ENCODE assay signal across 8 mouse cellular contexts in the genomic region with DNA sequence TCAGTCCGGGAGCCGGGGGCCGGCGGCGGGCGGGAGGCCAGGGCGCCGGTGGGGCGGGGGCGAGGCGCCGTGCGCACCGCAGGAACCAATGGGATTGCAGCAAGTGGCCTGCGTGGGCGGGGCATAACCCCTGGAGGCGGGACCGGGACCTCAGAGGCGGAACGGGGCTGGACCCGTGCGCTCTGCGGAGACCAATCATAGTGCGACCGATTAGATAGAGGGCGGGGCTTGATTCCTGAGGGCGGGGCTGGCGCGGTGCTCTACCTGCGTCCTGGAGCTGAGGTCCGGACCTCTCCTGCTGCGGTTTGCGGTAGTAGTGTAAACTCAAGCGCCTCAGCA. TPM values are rescaled to one million over a fixed set of nuclear protein-coding genes. Genes with fewer than 3 reads are reported as not detected.
DNase-seq lines count a peak whose midpoint lies in the region; ATAC-seq and TF ChIP-seq lines count a peak whose summit lies in the region.

Tmem50b (minus strand) TSS at position 129 of the 339 bp plus-strand sequence.

- H3K27ac ChIP-seq in hindbrain, embryonic 10.5 days, result peak within 1 kb of the TSS; percentile 85
- H3K27ac ChIP-seq in lung, postnatal 0 days (ENCODE audit: low read length), result peak within 1 kb of the TSS; percentile 90

- H3K36me3 ChIP-seq in hindbrain, embryonic 10.5 days, result peaks cover 5% of the 10 kb centered on the region; the same call in 1 of the 2 replicates
- H3K36me3 ChIP-seq in lung, postnatal 0 days (ENCODE audit: insufficient read depth, low read length), result no peaks in the 10 kb centered on the region

- TF ChIP-seq CTCF in lung, postnatal 0 days (IDR thresholded peaks at IDR 0.05), result no peak

- TF ChIP-seq EP300 in lung, postnatal 0 days (IDR thresholded peaks at IDR 0.05), result no peak

- peak; percentile 96 for DNase-seq in MN1 (ENCODE audit: low spot score)
- peak; percentile 99 for DNase-seq in cerebellum, adult 9-10 months
- peak; percentile 98 for DNase-seq in hindbrain, embryonic 10.5 days (ENCODE audit: low spot score)
- DNase-seq in layer of hippocampus, adult 9-11 months, result peak; percentile 99
- peak; percentile 98 for DNase-seq in lung, postnatal 0 days (ENCODE audit: low spot score)
- peak; percentile 96 for DNase-seq in ovary, postnatal 14 days (ENCODE audit: low spot score)
- DNase-seq in thymus, postnatal 14 days, result peak; percentile 100

- H3K4me3 ChIP-seq in hindbrain, embryonic 10.5 days, result peak within 1 kb of the TSS; percentile 80
- peak within 1 kb of the TSS; percentile 86 for H3K4me3 ChIP-seq in lung, postnatal 0 days (ENCODE audit: low read depth, low read length)

- peaks cover 39% of the 10 kb centered on the region for H3K27me3 ChIP-seq in hindbrain, embryonic 10.5 days (ENCODE audit: insufficient read depth, poor library complexity, severe bottlenecking)
- H3K27me3 ChIP-seq in lung, postnatal 0 days (replicated peaks; ENCODE audit: insufficient read depth, low read length), result no peaks in the 10 kb centered on the region

- under 1% methylated on average over 34 of the region's 34 CpGs for WGBS in hindbrain, embryonic 10.5 days
- under 1% methylated on average over 27 of the region's 34 CpGs for WGBS in lung, postnatal 0 days

- H3K9me3 ChIP-seq in hindbrain, embryonic 10.5 days, result no peaks in the 10 kb centered on the region
- no peaks in the 10 kb centered on the region for H3K9me3 ChIP-seq in lung, postnatal 0 days (ENCODE audit: low read length)

- peak within 1 kb of the TSS; percentile 92 for H3K4me2 ChIP-seq in lung, postnatal 0 days (replicated peaks; ENCODE audit: low read depth, low read length)

- ATAC-seq in frontal cortex, adult (ENCODE audit: low TSS enrichment), result peak; percentile 91
- peak; percentile 98 for ATAC-seq in lung, postnatal 0 days

- H3K4me1 ChIP-seq in hindbrain, embryonic 10.5 days (replicated peaks), result peaks cover 12% of the 10 kb centered on the region
- 0 out of 2 replicates have a peak, but pooled peaks cover 8% of the 10 kb centered on the region for H3K4me1 ChIP-seq in lung, postnatal 0 days (ENCODE audit: insufficient read depth, low read depth, low read length)

- peak within 1 kb of the TSS; percentile 68 for H3K9ac ChIP-seq in lung, postnatal 0 days (replicated peaks; ENCODE audit: low read depth)

RNA-seq across cellular contexts. Expression of gene Tmem50b, which starts in this region (rescaled TPM):
- polyA plus RNA-seq in hindbrain, embryonic 10.5 days (2016; fragmentation: Nextera tagmentation; extraction: Ambion mirVana), result 37.6 and 45.9 TPM in 2 replicates
- polyA plus RNA-seq in lung, postnatal 0 days (2015; fragmentation: Nextera tagmentation; extraction: Ambion mirVana), result 160 and 169 TPM in 2 replicates

Comparison
In these comparisons a context has a peak if more than half of its experiments do, and no peak if none do; other contexts are left out.
1. Peak in every context shown above with its lines: DNase-seq, ATAC-seq, H3K4me3 ChIP-seq and H3K27ac ChIP-seq.